Mouse (Mus musculus) natural killer cell, adult 2 months (primary cell): Measurements from ENCODE around the gene Aebp2.
"Not testable (repeated sequence)": the region's sequence is repeated elsewhere in the genome, so short reads cannot be mapped to it uniquely, and the experiment has no call there.

ENCODE experiments used
- DNase-seq, 2 experiments: peaks; one replicate each; pipeline ENCODE4 v3.0.0; 2022; ENCODE audit warnings: low spot score in 2 of 2

Aebp2 gene

DNA sequence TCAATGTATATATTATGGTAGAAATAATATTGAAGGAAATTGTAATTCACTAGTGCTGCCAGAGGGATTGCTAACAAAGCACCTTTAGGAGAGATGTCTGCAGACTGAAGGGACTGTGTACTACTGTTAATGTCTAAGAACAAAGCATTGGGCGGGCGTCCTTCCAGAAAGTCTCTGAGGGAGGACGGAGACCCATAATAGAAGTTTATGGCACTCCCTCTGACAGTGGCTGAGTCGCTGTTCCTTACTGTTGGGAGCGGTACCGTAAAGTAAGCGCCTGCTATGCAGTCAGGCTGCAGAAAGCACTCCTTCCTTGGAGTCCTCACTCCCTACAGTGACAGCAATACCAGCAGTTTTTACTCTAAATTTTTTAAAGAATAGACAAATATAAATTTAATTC is 29.5 kb downstream of the Aebp2 start:
- no peak for DNase-seq

DNA sequence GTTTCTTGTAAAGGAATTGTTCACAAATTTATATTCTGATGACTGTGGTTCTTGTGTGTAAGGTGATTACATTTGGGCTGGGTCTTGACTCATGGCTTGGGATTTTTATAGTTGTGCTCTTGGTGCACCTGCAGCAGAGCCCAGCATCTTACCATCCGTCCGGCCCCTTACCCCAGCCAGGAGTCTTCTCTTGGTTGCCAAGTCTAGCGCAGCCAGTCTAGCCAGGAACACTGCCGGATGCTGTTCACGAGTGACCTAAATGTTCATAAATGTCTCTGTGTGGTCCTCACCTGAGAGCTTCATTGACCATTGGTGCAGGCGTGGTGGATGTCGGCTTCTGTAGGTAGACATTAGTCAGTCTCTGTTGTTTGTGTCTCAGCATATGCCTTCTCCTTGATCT is 33.0 kb downstream of the Aebp2 start:
- no peak for DNase-seq

DNA sequence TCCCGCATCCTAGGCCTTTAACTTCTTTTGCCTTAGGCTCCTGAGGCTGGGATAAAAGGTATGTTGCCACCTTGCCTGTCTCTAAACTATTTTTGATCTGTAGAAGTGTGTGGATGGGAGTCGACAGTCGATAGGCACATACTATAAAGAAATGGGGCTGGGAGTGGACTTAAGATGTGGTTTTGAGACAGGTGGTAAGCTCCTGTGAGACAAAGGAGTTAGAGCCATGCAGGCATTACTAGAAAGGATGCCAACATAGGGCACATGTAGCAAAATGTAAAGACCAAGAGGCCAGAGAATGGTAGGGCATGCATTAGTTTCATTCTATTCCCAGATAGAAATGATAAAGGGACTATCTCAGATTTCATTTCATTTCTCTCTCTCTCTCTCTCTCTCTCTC is 34.5 kb downstream of the Aebp2 start:
- no peak for DNase-seq

DNA sequence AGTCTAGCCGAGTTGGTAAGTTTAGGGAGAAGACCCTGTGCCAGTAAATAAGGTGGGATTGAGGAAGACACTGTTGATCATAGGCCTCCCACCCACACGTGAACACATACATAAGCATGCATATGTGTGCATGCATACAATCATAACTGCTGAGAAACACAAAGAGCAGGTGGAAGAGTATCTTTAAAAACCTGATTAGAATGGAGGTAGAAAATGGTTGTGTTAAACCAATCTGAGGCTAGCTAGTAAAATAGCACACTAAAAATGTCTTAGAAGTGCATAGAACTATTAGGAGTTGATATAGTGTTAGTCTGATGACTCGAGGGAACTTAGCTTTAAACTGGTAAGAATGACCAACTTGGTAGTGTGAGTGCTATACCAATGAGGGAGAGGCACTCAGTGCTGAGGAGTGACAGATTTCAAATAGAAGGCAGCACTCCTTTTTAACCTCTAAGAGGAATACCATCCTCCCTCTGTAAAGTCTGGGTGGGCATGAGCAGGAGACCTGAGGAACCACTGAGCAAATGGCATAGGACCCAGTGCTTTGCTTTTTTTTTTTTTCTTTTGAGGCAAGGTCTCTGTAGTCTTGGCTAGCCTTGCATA is 35.6 kb downstream of the Aebp2 start:
- no peak for DNase-seq

GRCm38 (mm10) chr6:140661111-140661510 is 38.6 kb downstream of the Aebp2 start:
- DNase-seq, result no peak

GRCm38 (mm10) chr6:140661777-140662176 is 39.3 kb downstream of the Aebp2 start:
- no peak for DNase-seq

- no peak for DNase-seq
These were observed 39.8 kb downstream of the Aebp2 start for GRCm38 (mm10) chr6:140662290-140662689.

DNA sequence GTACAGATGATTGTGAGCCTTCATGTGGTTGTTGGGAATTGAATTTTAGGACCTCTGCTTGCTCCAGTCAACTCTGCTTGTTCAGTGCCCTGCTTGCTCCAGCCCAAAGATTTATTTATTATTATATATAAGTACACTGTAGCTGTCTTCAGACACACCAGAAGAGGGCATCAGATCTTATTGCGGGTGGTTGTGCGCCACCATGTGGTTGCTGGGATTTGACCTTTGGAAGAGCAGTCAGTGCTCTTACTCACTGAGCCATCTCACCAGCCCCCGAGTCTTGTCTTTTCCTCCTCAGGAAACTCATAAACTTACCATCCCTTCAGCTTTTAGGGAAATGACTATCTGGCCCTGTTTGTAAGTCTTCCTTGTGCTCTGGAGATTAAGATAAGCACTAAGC is 40.2 kb downstream of the Aebp2 start:
- DNase-seq, result not testable (repeated sequence)

- no peak for DNase-seq
These were observed 42.1 kb downstream of the Aebp2 start for GRCm38 (mm10) chr6:140664611-140665010.

DNA sequence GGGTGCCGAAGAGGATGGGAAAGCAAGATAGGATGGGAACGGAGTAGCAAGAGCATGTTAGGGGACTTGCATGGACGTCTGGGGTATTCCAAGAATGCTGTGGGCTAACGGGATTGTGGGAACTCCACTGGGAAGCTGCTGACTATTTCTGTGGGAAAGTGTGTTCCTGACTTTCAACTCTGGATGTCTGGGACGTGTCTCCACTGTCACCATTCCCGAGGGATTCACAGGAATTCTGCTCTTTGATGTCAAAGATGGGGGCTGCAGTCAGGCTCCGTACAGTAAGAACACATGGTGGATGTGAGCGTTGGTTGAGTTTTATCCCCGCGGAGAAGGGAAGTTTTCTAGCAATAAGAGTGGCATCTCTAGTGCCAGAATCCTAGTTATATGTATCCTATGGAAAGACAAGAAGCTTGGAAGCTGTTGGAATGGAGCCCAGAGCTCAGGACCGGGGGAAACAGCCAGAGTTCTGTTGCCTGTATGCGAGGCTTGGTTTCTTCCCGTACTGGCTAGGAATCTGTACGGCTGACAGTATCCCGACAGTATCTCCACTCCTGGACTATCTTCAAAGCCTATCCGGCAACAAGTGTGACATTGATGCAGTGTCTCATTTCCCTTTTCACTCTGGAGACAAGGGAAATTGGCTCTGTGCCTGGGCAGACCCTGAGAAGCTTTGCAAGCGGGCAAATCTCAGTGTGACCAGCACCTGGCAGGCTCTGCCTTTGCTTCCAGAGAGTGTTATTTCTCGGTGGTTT is 44.2 kb downstream of the Aebp2 start:
- DNase-seq, result no peak

DNA sequence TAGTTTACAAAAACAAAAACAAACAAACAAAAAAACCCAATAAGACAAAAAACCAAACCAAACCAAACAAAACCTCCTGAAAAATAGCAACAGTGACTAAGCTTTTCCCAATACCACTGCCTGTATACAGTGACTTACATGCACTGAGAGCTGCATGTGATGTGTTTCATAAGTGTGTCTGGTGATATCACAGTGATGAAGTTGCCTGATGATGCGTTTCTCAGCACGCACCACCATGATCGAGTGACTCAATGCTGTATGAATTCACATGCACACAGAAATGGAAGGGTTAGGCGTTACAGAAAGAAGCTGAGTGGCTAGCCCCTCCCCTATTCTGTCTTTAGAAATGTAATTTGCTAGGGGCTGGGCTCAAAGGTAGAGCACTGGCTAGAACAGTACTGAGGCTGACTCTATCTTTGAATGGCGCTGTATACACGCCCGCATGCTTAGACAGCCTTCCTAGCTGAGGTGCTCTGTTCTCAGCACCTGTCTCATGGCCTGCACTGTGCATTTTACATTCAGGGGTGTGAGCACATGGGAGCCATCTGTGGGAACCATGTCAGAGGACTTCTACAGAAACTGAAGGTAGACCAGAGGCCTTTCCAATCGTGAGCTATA is 44.9 kb downstream of the Aebp2 start:
- DNase-seq, result no peak

- no peak for DNase-seq
These were observed 52.0 kb downstream of the Aebp2 start for GRCm38 (mm10) chr6:140674414-140674813.

- DNase-seq, result no peak
These were observed 53.6 kb downstream of the Aebp2 start for GRCm38 (mm10) chr6:140676094-140676493.

- DNase-seq, result no peak
These were observed 54.6 kb downstream of the Aebp2 start for GRCm38 (mm10) chr6:140677041-140677440.

- DNase-seq, result no peak
These were observed 55.5 kb downstream of the Aebp2 start for GRCm38 (mm10) chr6:140677960-140678359.

GRCm38 (mm10) chr6:140678658-140679271 is 56.3 kb downstream of the Aebp2 start:
- DNase-seq, result peak in 1 of 2 experiments; percentile 25

GRCm38 (mm10) chr6:140680713-140681112 is 58.2 kb downstream of the Aebp2 start:
- DNase-seq, result no peak

DNA sequence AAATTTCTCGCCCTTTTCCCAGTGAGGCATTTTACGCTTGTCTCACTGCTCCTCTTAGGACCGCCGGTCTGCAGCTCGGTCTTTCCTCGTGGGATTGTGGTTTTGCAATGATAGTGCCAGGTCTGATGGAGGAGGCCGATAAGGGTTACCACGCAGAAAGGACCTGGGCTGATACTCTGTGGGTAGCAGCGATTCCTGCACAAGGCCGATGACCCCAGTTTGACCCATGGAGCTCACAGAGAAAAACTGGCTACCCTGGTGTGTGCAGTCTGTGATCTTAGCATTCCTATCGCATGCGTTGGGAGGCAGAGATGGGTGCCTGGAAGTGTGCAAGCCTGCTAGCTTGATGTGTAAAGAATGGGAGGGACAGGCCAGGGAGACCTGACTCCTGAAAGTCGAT is 60.4 kb downstream of the Aebp2 start:
- DNase-seq, result no peak

DNA sequence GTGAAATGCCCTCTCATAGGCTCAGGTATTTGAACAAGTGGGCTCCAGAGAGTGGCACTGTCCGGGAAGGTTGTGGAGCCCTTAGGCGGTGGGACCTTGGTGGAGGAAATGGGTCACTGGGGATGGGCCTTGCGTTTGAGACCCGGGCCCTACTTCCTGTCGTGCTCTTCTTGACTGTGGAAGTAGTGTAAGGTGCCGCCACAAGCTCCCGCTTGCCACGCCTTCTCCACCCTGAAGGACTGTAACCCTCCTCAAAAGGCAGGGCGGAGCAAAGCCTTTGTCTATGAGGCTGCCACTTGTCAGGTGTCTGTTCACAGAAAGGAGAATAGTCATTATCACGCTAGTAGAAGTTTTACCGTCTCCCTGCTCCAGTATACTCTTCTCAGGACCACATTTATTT is 61.9 kb downstream of the Aebp2 start:
- no peak for DNase-seq

DNA sequence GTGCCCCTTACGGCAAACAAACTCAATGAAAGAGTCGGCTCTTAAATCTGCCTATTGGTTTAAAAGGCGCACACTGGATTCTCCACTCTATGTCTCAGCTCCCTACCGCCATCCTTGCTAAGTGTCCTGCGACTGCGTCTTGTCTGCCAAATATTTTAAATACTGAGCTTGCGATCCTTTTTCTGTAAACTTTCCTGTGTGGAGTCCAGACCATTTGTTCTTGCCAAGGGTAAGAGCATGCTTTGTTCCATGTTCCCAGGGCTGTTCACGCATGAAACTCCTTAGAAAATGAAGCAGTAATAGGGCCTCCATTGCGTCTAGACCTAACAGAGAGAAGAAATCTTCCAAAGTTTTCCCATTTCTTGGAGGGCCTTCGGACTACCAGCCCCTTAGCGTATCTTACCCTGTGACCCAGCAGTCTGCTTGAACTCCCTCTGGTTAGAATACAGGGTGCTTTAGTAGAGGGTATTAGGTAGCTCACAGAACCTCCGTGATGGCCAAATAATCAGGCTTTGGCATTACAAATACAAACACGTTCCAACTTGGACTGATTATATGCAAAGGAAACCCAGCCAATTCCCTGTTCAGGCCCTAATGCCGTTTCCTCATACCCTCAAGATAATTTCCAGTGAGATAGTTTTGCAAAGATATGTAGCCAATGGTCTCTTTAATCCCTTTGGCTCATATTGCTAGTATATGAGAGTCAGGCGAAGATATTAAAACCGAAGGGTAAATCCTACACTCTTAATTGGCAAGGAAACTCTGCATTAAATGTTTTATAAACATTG is 67.3 kb downstream of the Aebp2 start:
- DNase-seq, result no peak

DNA sequence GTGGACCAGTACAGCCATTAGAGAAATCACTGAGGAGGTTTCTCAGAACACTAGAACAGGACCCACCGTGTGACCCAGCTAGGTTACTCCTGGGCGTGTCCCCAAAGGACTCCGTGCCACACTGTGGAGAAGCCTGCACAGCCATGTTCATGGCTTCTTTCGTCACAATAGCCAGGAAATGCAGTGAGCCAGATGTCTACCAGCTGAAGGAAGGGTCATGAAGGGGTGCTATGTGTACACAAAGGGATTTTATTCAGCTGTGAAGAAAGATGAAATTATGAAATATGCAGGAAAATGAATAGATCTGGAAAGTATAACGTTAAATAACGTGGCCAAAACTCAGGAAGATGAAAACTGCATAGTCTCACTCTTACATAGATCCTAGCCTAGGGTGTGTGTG is 69.7 kb downstream of the Aebp2 start:
- DNase-seq, result no peak
